8 mouse cellular contexts compared by ENCODE assay signal in the genomic region with DNA sequence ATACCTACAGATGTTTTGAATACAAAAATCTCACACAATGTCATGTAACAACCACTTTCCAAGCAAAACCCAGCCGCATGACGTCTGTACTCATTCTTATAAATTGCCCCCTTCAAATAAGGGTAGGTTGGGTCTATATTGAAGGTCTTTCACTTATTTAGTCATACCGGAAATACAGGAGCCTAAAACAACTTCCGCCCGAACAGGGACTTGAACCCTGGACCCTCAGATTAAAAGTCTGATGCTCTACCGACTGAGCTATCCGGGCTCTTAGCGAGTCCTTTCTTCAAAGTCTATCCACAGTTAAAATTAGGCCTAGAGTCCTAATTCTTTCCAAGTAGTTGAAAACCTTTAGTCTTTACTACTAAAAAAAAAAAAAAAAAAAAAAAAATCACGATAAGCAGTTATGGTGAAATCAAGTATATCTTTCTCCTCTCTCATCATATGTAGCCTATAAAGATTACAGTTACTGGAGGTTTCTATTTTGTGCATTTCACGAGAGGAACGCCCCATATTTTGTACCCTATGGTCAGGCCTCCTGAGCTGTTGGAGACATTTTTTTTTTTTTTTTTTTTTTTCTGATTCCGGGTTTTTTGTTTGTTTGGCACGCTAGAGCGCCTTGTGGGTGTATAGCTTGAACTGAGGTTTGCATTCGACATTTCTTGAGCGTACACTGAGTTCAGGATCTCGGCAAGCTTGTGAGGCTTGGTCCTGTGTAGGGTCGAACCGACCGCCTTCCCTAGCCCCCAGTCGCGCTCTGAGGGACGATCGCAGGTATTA. TPM values are rescaled to one million over a fixed set of nuclear protein-coding genes. Genes with fewer than 3 reads are reported as not detected.
A peak's percentile ranks its signal among the peaks of the same experiment; 100 is the strongest.
DNase-seq lines count a peak whose midpoint lies in the region; ATAC-seq and TF ChIP-seq lines count a peak whose summit lies in the region.

No protein-coding gene starts in this region.

- TF ChIP-seq CTCF in forebrain, postnatal 0 days (IDR thresholded peaks at IDR 0.05; ENCODE audit: low read depth), result no peak

- peak overlapping the region; percentile 78 for H3K4me2 ChIP-seq in forebrain, postnatal 0 days (ENCODE audit: low read depth)
- peak overlapping the region; percentile 59 for H3K4me2 ChIP-seq in hindbrain, embryonic 12.5 days (replicated peaks)

- H3K4me1 ChIP-seq in forebrain, postnatal 0 days (ENCODE audit: insufficient read depth), result peaks cover 15% of the 10 kb centered on the region; the same call in 1 of the 2 replicates
- H3K4me1 ChIP-seq in hindbrain, embryonic 12.5 days, result peaks cover 9% of the 10 kb centered on the region

- ATAC-seq in forebrain, postnatal 0 days, result peak; percentile 8; the same call in 1 of the 2 replicates
- 0 out of 2 replicates have a peak, but pooled peaks have one; percentile 9 for ATAC-seq in hindbrain, embryonic 12.5 days (ENCODE audit: low FRiP score)

- H3K27ac ChIP-seq in forebrain, postnatal 0 days (ENCODE audit: low read depth, low read length), result peak overlapping the region; percentile 96
- peak overlapping the region; percentile 91 for H3K27ac ChIP-seq in hindbrain, embryonic 12.5 days

- DNase-seq in MN1 (ENCODE audit: low spot score), result peak; percentile 92
- peak; percentile 89 for DNase-seq in c-Kit-positive CD71-positive TER-119-positive erythroid progenitor cells, embryonic 14.5 days (ENCODE audit: low spot score)
- peak; percentile 91 for DNase-seq in forebrain, postnatal 0 days
- peak; percentile 64 to 81 for DNase-seq in layer of hippocampus, postnatal 36 days
- DNase-seq in lung, postnatal 10 days, result peak; percentile 83
- peak; percentile 88 for DNase-seq in retina, postnatal 1 day
- DNase-seq in urinary bladder, postnatal 25 days (ENCODE audit: low spot score), result peak; percentile 61

- no peaks in the 10 kb centered on the region for H3K9me3 ChIP-seq in forebrain, postnatal 0 days (ENCODE audit: low read length)
- H3K9me3 ChIP-seq in hindbrain, embryonic 12.5 days (replicated peaks), result no peaks in the 10 kb centered on the region

- no peaks in the 10 kb centered on the region for H3K36me3 ChIP-seq in forebrain, postnatal 0 days (ENCODE audit: insufficient read depth)
- no peaks in the 10 kb centered on the region for H3K36me3 ChIP-seq in hindbrain, embryonic 12.5 days

- WGBS in forebrain, postnatal 0 days, result under 1% methylated on average over 24 of the region's 24 CpGs
- WGBS in hindbrain, embryonic 12.5 days, result under 1% methylated on average over 24 of the region's 24 CpGs

- H3K9ac ChIP-seq in forebrain, postnatal 0 days, result peak overlapping the region; percentile 91
- H3K9ac ChIP-seq in hindbrain, embryonic 12.5 days, result peak overlapping the region; percentile 77

- H3K27me3 ChIP-seq in forebrain, postnatal 0 days (ENCODE audit: insufficient read depth, low read length), result no peaks in the 10 kb centered on the region
- H3K27me3 ChIP-seq in hindbrain, embryonic 12.5 days, result no peaks in the 10 kb centered on the region

- peak overlapping the region; percentile 64 for H3K4me3 ChIP-seq in forebrain, postnatal 0 days (ENCODE audit: low read depth, low read length)
- peak overlapping the region; percentile 59 for H3K4me3 ChIP-seq in hindbrain, embryonic 12.5 days

RNA-seq across cellular contexts. Expression of a gene that starts 31.4 kb away (rescaled TPM):
- not detected in 2 replicates for total RNA-seq in forebrain, postnatal 0 days (2014; rRNA removed)
- not detected in 2 replicates for polyA plus RNA-seq in forebrain, postnatal 0 days (2015; fragmentation: Nextera tagmentation; extraction: Ambion mirVana)
- polyA plus RNA-seq in hindbrain, embryonic 12.5 days (2016; fragmentation: Nextera tagmentation; extraction: Ambion mirVana), result 0.04 TPM in 1 of 2 replicates, not detected in the other
- total RNA-seq in layer of hippocampus, postnatal 36 days (2021), result not detected

RNA-seq across cellular contexts. Expression of a gene that starts 44.0 kb away (rescaled TPM):
- total RNA-seq in forebrain, postnatal 0 days (2014; rRNA removed), result 27.3 and 30.3 TPM in 2 replicates
- 2.3 and 3.1 TPM in 2 replicates for polyA plus RNA-seq in forebrain, postnatal 0 days (2015; fragmentation: Nextera tagmentation; extraction: Ambion mirVana)
- polyA plus RNA-seq in hindbrain, embryonic 12.5 days (2016; fragmentation: Nextera tagmentation; extraction: Ambion mirVana), result 5.4 and 5.5 TPM in 2 replicates
- total RNA-seq in layer of hippocampus, postnatal 36 days (2021), result 10 to 100 TPM; 51.1 to 52.3 TPM

RNA-seq across cellular contexts. Expression of a gene that starts 52.8 kb away (rescaled TPM):
- total RNA-seq in forebrain, postnatal 0 days (2014; rRNA removed), result not detected in 2 replicates
- polyA plus RNA-seq in forebrain, postnatal 0 days (2015; fragmentation: Nextera tagmentation; extraction: Ambion mirVana), result not detected in 2 replicates
- not detected in 2 replicates for polyA plus RNA-seq in hindbrain, embryonic 12.5 days (2016; fragmentation: Nextera tagmentation; extraction: Ambion mirVana)
- total RNA-seq in layer of hippocampus, postnatal 36 days (2021), result not detected

Comparison
In these comparisons a context has a peak if more than half of its experiments do, and no peak if none do; other contexts are left out.
1. Peak in every context shown above with its lines: DNase-seq, ATAC-seq, H3K4me3 ChIP-seq and H3K27ac ChIP-seq.